Mouse (Mus musculus) naive thymus-derived CD4-positive, alpha-beta T cell, adult 2 months (primary cell): ENCODE measurements around the gene Bptf.
A peak's percentile ranks its signal among the peaks of the same experiment; 100 is the strongest.
"Not testable (repeated sequence)": the region's sequence is repeated elsewhere in the genome, so short reads cannot be mapped to it uniquely, and the experiment has no call there.

Experiments
- DNase-seq: peaks from one replicate; pipeline ENCODE4 v3.0.0-alpha.2; 2011; ENCODE audit warnings: low read depth

Bptf gene

DNA sequence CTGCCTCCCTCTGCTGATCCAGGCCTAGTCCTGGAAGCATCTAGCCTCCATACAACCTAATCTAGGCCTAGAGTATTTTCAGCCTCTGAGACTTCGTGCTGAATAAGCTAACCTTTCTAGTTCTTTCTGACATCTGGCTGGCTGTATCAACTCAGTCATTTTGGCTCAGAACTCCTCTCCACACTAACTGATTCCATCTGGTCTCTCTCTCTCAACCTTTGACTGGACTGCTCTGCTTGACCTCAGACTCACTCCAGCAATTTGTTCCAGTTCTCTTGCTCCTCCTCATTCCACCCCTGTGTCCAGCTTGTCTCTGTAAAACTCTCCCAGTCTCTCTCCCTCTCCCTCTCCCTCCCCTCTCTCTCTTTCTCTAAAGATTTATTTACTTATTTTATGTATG is 115.0 kb downstream of the Bptf start:
- no peak for DNase-seq

DNA sequence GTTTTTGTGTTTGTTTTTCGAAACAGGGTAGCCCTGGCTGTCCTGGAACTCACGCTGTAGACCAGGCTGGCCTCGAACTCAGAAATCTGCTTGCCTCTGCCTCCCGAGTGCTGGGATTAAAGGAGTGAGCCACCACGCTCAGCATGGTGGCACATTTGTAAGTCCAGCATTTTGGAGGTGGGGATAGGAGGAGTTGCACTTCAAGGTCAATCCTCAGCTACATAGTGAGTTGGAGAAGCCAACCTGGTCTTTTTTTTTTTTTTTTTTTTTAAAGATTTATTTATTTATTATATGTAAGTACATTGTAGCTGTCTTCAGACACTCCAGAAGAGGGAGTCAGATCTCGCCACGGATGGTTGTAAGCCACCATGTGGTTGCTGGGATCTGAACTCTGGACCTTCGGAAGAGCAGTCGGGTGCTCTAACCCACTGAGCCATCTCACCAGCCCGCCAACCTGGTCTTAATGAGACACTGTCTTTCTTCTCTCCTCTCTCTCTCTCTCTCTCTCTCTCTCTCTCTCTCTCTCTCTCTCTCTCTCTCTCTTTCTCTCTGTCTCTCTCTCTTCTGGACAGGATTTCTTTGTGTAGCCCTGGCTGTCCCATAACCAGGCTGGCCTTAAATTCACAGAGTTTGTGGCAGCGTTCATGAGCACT is 116.3 kb downstream of the Bptf start:
- DNase-seq = not testable (repeated sequence)

DNA sequence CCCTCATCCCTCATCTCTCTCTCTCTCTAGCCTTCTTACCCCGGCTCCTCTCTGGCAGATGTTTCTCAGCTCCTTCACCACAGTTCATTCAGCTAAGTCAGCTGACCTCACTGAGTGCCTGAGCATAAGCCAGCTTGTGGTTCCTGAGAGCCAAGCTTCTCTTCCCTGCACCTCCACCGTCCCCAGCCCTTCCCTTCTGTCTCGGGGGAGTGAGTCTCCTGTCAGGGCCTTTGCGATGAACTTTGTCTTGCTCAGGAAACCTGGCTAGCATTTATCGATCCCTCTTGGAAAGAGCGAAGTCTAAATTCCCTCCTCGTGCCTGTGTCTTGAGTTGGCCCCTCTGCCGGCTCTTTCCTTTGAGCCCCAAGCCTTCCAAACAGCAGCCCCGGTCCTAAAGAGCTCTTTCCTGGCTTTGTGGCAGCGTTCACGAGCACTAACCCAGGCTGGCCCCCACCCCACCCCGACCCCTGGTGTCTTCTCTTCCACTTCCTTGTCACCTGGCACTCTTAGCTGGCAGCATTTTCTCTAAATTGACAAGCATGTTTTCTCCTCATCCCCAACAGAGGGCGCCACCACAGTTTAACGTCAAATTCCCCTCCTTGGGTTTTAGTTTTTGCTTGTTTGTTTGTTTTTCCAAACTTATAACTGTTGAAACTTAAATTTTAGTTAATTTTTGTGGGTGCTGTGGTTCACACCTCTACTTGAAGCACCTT is 117.2 kb downstream of the Bptf start:
- peak; percentile 79 for DNase-seq

DNA sequence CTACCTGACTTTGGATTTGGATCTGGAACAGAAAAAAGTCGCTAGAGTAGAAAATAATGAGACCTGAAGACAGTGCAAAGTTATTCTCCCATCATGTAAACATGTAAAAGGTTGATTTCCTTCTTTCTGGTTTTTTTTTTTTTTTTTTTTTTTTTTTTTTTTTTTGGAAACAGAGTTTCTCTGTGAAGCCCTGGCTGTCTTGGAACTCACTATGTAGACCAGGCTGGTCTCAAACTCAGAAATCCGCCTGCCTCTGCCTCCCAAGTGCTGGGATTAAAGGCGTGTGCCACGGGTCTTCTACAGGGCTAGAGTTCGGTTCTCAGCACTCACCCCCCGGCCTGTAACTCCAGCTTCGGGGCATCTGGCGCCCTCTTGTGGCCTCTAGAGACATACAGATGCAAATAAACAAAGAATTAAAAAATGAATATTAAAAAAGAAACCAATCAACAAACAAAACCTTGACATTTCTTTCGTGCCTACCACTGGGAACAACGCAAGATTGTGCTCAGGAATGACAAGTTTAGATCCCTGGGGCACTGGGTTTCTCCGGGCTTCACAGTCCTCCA is 117.8 kb downstream of the Bptf start:
- peak; percentile 49 for DNase-seq

DNA sequence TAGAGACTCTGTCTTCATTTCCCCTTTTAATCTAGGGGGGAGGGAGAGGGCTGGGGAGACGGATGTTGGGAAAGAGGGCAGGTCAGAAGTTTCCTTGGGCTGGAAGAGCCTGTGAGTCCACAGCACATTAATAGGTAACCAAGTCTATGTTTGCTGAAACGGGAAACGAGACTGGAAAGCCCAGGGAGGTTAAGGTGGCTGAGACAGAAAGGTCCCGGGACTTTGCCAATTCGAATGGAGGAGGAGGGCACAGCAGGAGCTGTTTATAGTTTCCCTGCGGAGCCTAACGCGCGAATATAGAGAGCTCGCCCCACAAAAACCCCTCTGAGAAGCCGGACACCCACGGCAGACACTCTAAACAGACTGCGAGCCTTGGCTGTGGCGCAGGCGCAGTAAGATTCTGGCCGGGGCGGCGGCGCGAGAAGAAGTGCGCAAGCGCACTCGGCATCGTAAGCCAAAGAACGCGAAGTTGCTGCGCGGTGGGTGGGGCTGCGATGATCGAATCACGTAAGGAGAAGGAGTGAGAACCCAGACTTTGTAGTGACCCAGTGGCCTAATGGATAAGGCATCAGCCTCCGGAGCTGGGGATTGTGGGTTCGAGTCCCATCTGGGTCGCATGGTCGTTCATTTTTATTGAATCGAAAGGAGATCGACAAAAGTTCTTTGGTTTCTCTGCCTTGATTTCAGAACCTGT is 119.5 kb downstream of the Bptf start:
- peak; percentile 99 for DNase-seq

DNA sequence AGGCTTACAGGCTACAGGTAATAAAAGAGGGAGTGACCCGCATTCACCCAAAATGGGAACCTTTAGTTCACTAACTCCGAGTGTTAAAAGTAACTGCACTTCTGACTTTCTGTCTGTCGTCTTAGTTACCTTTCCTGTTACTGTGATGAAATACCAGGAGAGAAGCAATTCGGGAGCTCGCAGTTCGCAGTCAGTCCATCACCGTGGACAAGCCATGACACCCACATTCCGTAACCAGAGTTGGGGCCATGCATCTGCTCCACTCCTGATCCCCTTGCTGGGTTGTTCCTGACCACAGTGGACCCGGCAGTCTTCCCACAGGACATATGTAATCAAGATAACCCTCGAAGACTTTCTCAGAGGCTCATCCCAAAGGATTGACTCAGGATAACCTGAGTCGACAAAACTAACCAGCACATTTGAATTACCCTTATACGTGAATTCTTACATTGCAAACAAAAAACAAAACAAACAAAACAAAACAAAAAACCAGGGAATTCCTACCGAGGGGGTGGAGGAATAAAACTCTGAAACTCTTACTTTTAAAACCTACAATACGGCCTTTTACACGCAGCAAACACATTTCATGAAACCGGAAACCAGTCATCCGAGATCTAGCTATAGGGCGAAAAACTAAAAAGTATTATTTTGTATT is 120.1 kb downstream of the Bptf start:
- DNase-seq = no peak

DNA sequence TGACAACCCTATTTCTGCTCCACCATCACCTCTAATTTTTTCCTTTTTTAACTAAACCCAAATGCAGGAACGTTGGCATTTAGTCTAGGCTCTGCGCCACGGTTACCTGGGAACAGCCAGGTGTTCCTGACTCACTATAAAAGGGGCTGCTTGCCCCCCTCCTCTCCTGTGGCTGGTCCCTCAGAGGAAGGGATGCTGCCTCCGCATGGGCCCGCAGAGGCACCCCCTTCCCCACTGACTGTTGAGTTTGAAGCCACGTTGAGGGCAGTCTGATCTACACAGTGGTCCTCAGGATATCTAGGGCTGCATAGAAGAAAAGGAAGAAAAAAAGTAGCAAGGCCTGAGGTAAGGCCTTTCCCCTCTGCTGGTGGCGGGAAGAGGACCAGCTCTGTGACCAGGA is 120.8 kb downstream of the Bptf start:
- no peak for DNase-seq

DNA sequence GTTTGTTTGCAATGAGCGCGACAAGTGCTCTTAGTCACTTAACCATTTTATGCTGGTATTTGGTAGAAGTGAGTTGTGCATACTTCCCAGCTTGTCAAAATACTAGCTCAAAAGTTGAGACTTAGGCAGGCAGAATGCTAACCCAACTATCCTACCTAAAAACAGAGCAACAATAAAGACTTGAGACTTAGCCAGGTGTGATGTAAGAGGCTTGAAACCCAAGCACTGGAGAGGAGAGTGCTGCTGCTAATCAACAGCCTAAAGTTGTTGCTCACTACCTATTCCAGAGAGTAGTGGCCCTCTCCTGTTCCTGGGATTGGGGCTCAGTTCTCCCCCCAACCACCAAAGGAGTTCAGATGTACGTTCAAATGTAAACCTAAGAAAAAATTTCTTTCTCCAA is 121.5 kb downstream of the Bptf start:
- DNase-seq = no peak

DNA sequence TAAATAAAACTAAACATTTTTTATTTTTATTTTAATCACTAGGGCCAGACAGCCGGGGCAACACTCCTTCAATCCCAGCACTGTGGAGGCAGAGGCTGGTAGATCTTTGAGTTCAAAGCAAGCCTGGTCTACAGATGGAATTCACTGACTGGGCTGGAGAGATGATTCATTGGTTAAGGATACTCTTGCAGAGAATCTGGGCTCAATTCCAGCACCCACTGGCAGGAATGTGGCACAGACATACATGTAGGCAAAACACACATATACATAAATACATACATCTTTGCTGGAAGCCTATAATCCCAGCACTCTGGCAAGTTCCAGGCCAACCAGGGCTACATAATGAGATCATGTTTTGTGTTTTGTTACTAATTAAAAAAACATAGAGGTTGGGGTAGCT is 126.4 kb downstream of the Bptf start:
- DNase-seq = no peak

DNA sequence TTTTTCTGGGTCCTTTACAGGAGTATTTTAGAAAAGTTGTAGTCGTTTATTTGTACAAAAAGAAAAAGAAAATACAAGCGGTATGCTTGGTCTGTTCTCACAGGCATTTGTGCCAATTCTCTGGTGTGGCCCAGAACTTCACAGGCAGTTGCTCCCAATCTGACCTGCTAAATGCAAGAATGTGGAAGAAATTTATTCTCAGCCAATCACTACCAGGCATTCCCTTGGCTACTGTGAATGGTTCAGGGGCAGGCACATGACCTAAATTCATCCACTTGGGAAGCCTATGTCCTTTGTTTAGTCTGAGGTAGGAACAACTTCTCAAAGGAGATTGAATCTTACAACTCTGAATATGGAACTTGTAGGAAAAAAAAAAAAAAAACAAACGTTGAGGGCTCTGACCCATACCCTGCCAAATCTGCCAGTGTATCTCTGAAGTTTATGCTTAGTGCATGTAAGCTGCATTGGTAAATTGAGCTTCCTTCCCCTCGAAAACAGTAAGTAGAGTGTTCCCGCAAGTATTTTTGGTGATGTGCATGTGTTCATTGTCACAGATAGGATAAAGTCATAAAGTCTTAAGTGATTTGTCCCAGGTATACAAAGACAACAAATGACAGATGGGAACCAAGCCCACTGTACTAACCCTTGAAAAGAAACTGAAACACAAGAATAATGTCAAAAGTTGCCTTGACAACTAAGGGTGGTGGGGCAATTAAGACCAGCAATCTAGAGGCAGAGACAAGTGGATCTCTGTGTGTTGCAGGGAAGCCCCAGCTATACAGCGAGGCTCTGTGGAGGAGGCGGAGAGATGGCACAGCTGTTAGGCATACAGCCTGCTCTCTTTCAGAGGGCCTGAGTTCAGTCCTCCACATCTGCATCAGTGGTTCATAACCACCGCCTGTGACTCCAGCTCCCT is 129.9 kb downstream of the Bptf start:
- no peak for DNase-seq

DNA sequence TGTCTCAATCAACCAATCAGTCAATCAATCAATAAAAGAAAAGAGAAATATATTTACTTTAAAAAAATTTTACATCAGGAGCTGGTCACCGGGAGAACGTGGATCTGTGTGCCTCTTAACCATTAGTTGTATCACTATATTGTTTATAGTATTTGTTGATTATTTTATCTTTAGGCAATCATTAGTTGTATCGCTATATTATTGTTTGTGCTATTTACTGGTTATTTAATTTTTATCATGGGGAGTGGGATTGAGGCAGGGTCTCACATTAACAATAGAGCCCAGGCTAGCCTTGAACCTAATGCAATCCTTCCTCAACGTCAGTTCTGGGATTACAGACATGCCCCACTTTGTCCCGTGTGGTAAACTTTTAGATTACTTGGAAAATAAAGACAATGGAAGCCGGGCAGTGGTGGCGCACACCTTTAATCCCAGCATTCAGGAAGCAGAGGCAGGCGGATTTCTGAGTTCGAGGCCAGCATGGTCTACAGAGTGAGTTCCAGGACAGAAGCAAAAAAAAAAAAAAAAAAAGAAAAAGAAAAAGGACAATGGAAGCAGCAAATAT is 131.9 kb downstream of the Bptf start:
- DNase-seq = no peak

DNA sequence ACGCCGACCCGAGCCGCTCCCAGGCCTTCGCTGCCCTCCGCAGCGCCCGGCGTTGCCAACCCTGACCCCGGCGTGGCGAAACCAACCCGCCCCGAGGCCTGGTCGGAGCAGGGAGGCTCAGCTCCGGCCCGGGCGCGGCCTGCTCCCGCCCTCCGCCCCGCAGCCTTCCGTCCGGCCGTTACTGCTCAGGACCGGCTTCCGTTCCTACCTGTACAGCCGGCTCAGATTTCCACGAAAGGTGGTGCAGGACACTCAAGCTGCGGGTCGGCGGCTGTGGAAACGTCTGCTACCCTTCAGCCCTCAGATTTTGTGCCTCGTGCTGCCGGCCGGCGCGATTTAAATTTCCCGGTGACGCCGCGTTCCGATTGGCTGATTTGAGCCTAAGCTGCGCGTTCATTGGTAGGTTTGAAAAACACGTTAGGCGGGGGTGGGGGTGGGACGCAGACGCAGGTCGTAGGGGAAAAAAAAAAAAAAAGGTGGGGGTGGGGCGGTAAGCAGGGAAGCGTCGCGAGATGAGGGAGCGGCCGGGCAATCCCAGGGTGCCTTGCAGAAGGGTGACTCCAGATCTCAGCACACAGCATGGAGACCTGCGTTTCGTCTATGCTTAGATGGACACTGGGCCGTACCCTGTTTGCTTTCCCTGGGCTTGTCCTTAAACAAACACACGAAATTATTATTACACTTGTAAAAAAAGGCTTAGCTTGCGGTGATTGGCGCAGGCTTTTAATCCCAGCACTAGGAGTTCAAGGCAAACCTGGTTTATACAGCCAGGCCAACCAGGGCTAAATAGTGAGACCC is 132.6 kb downstream of the Bptf start, which contains the start of gene Kpna2:
TSS of gene Kpna2 (minus strand) at position 391 of the 798 bp plus-strand sequence.
- DNase-seq = peak; percentile 96

DNA sequence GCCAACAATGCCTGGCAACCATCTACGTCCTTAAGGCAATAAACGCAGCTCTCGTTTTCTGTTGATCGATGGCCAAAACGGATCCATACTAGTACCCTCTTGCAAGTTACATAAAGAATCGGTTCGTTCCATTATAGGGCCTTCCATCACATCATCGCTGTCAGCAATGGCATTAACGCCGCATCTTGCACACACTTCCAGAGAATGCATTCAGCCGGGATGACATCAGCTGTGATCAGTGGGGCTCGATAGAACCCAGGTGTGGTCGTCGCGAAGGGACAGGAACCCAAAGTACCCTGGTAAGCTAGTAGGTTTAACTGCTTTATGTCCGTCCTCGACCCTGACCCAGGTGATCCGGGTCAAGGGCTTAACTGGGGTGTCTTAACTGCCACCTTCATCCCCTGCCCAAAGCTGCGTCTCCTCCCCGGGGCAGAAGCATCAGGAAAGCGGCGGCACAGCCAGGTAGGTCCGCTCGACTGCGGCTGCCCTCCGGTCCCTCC is 133.2 kb downstream of the Bptf start:
- DNase-seq = peak; percentile 49

DNA sequence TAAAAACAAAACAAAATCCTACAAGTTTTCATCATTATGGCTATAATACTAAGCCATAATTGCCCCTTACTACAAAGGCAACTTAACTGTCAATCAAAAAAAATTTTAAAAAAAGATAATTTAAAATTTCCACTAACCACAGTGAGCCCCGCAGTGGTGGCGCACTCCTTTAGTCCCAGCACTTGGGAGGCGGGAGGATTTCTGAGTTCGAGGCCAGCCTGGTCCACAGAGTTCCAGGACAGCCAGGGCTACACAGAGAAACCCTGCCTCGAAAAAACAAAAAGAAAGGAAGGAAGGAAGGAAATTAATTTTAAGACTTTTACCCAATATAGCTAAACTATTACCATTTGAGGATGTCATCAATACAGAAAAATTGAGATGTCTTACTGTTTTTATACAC is 134.0 kb downstream of the Bptf start:
- DNase-seq = no peak

DNA sequence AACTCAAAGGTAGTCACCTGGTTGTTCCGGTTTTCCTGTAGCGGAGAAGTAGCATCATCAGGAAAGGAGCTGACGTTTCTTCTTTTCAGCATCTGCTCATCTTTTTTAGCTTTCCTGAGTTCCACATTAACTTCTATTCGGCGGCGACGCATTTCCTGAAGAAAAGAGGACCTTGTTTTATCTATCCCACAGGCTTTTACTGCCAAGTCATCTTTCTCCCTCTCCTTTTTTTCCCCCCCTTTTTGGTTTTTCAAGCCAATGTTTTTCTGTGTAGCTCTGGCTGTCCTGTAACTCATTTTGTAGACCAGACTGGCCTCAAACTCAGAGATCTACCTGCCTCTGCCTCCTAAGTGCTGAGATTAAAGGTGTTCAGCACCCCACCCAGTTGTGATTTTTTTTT is 135.4 kb downstream of the Bptf start:
- not testable (repeated sequence) for DNase-seq

DNA sequence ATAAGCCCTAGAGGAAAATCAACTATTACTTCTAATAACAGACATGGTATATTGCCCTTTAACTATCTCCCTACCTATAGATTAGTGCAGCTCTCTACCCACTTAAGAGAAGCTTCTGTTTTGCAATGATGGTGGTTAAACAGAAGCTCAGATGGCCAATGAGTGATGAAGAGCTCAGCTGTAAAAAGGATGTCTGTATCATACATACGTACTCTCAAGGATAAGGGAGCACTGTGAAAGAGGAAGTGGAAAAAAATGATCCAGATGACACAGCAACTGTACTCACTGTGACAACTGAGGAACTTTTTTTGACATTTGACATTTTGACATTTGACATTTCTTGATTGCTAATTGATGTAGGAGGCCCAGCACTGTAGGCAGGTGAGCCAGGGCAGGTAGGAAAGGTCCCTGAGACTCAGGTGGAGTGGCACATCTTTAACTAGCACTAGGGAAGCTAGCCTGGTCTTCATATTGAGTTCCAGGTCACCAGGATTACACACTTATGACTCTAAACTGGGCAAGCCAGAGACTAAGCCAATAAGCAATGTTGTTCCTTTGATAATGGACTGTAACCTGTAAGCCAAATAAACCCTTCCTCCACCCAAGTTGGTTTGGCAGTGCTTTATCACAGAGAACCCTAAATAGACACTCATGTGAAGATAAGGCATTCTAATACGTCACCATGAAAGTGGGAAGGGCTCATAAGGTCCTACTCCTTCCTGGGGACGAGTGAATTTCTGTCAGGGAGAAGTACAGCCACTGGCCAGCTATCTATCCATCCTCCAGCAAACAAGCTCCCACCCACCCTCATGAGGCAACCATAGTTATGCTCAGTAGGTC is 137.5 kb downstream of the Bptf start:
- DNase-seq = no peak

DNA sequence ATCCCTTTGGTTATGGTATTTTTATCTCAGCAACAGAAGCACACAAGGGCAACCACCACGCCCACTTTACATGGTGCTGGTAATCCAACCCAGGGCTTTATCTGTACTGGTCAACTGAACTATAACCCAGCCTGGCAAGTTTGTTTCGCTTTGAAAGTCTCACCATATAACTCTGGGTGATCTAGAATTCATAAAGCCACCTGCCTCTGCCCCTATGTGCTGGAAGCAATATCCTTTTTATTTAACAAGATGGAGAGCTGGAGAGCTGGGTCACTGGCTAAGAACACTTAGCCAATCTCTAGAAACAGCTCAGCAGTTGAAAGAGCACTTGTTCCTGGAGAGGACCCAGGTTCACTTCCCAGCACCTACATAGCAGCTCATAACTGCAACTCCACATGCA is 144.5 kb downstream of the Bptf start:
- DNase-seq = no peak

DNA sequence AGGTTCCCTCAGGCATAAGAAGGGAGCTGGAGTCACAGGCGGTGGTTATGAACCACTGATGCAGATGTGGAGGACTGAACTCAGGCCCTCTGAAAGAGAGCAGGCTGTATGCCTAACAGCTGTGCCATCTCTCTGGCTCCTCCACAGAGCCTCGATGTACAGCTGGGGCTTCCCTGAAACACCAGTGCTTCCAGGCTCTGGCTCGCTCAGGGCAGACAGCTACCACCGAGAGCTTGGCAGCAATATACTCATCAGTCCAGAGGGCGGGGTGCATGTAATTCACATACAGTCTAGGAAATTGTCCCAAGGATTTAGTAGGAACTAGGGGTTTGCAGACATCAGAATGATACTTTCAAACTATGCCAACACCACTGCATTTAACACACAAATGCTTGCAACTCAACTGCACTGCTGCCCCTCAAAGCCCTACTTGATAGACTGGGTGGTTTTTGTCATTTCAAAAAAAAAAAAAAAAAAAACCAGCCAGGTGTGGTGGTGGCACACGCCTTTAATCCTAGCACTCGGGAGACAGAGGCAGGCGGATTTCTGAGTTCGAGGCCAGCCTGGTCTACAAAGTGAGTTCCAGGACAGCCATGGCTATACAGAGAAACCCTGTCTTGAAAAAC is 145.8 kb downstream of the Bptf start:
- DNase-seq = not testable (repeated sequence)
